Mouse (Mus musculus) mouse embryonic stem cell (cell line): Measurements from ENCODE around the gene Espn.

Experiments
- in situ Hi-C, 2 experiments: fragments of 300-500 bp; cut with MboI; formaldehyde crosslinking; loops; 1 replicate in 1 of 2; 3 replicates in 1 of 2; pipeline ENCODE4 v1.14.3; 2019 to 2020; ENCODE audit warnings: low sequenced_read_pairs in 2 of 2, low pct_unique_long_range_greater_than_20kb in 1 of 2, mixed read lengths in 1 of 2; ENCODE audit not compliant: unreplicated experiment in 1 of 2

Espn gene

GRCm38 (mm10) chr4:152151966-152152544 lies at the start of gene Espn:
TSS of gene Espn (minus strand) at chr4:152152371.
- in situ Hi-C loops, result no loop called here

GRCm38 (mm10) chr4:152201492-152201891 lies 49.3 kb upstream of the Espn start:
- in situ Hi-C loops, result no loop called here

- in situ Hi-C loops, result no loop called here
Measured at GRCm38 (mm10) chr4:152199617-152200016, 47.4 kb upstream of the Espn start.

GRCm38 (mm10) chr4:152197545-152197944 lies 45.4 kb upstream of the Espn start:
- in situ Hi-C loops, result no loop called here

GRCm38 (mm10) chr4:152196276-152196675 lies 44.1 kb upstream of the Espn start:
- in situ Hi-C loops, result no loop called here

GRCm38 (mm10) chr4:152194476-152195175 lies 42.5 kb upstream of the Espn start:
- in situ Hi-C loops, result no loop called here

GRCm38 (mm10) chr4:152192569-152192968 lies 40.4 kb upstream of the Espn start:
- in situ Hi-C loops, result no loop called here

GRCm38 (mm10) chr4:152190701-152191100 lies 38.5 kb upstream of the Espn start:
- in situ Hi-C loops, result no loop called here

- in situ Hi-C loops, result no loop called here
Measured at GRCm38 (mm10) chr4:152190096-152190653, 38.0 kb upstream of the Espn start.

- in situ Hi-C loops, result no loop called here
Measured at GRCm38 (mm10) chr4:152189691-152190090, 37.5 kb upstream of the Espn start.

- in situ Hi-C loops, result no loop called here
Measured at GRCm38 (mm10) chr4:152189071-152189470, 36.9 kb upstream of the Espn start.

- in situ Hi-C loops, result no loop called here
Measured at GRCm38 (mm10) chr4:152188651-152189050, 36.5 kb upstream of the Espn start.

- in situ Hi-C loops, result no loop called here
Measured at GRCm38 (mm10) chr4:152187142-152187541, 35.0 kb upstream of the Espn start.

- in situ Hi-C loops, result no loop called here
Measured at GRCm38 (mm10) chr4:152186205-152187082, 34.3 kb upstream of the Espn start.

GRCm38 (mm10) chr4:152185510-152186204 lies 33.5 kb upstream of the Espn start:
- in situ Hi-C loops, result no loop called here

- in situ Hi-C loops, result no loop called here
Measured at GRCm38 (mm10) chr4:152185137-152185509, 33.0 kb upstream of the Espn start.

- in situ Hi-C loops, result no loop called here
Measured at GRCm38 (mm10) chr4:152184353-152185035, 32.3 kb upstream of the Espn start.

GRCm38 (mm10) chr4:152182205-152182604 lies 30.0 kb upstream of the Espn start:
- in situ Hi-C loops, result no loop called here
